Mouse (Mus musculus) neural tube, embryonic 15.5 days (tissue): Measurements from ENCODE around the gene Srgap3. TPM values are rescaled to one million over a fixed set of nuclear protein-coding genes. Genes with fewer than 3 reads are reported as not detected.
"Not testable (repeated sequence)": the region's sequence is repeated elsewhere in the genome, so short reads cannot be mapped to it uniquely, and the experiment has no call there.

Experiments used
- ATAC-seq: fragments of 200-750 bp; cut with Nextera tagmentation; 2 replicates; pipeline ENCODE4 v1.8.0; 2017; ENCODE audit warnings: mild to moderate bottlenecking, moderate TSS enrichment, moderate library complexity; ENCODE audit not compliant: low FRiP score
- H3K27ac ChIP-seq: fragments of 300-500 bp; sonication (generic); replicated peaks from 2 replicates; pipeline ENCODE4 v1.5.1; 2015; ENCODE audit warnings: mild to moderate bottlenecking, inconsistent platforms
- H3K27me3 ChIP-seq: fragments of 300-500 bp; sonication (generic); replicated peaks from 2 replicates; pipeline ENCODE4 v1.6.1; 2015; ENCODE audit warnings: inconsistent platforms
- H3K36me3 ChIP-seq: fragments of 300-500 bp; sonication (generic); 2 replicates; pipeline ENCODE4 v1.6.1; 2015; ENCODE audit warnings: inconsistent platforms
- H3K4me1 ChIP-seq: fragments of 300-500 bp; sonication (generic); 2 replicates; pipeline ENCODE4 v1.6.1; 2015; ENCODE audit warnings: inconsistent platforms
- H3K4me2 ChIP-seq: fragments of 300-500 bp; sonication (generic); 2 replicates; pipeline ENCODE4 v1.6.1; 2015; ENCODE audit warnings: inconsistent platforms, mild to moderate bottlenecking, moderate library complexity
- H3K4me3 ChIP-seq: fragments of 300-500 bp; sonication (generic); replicated peaks from 2 replicates; pipeline ENCODE4 v1.5.1; 2015; ENCODE audit warnings: mild to moderate bottlenecking, inconsistent platforms
- H3K9ac ChIP-seq: fragments of 300-500 bp; sonication (generic); replicated peaks from 2 replicates; pipeline ENCODE4 v1.6.1; 2015; ENCODE audit warnings: mild to moderate bottlenecking, inconsistent platforms
- H3K9me3 ChIP-seq: fragments of 300-500 bp; sonication (generic); replicated peaks from 2 replicates; pipeline ENCODE4 v1.6.1; 2016; ENCODE audit warnings: inconsistent platforms
- WGBS: fragments of 180-500 bp; shearing (Covaris S2); methylation state at CpG from one replicate; pipeline ENCODE4 v1.1.7; 2015; ENCODE audit warnings: mixed read lengths; 5-methylcytosine and 5-hydroxymethylcytosine counted together
- polyA plus RNA-seq: library from polyadenylated mRNA; unstranded; fragments of >200 nt; fragmentation: Nextera tagmentation; extraction: Ambion mirVana; gene quantifications from 2 replicates; pipeline ENCODE4 v1.2.1, GENCODE M21; 2015

The Srgap3 gene
- polyA plus RNA-seq, 1 experiment from 2014 or later, result 26.3 TPM

DNA sequence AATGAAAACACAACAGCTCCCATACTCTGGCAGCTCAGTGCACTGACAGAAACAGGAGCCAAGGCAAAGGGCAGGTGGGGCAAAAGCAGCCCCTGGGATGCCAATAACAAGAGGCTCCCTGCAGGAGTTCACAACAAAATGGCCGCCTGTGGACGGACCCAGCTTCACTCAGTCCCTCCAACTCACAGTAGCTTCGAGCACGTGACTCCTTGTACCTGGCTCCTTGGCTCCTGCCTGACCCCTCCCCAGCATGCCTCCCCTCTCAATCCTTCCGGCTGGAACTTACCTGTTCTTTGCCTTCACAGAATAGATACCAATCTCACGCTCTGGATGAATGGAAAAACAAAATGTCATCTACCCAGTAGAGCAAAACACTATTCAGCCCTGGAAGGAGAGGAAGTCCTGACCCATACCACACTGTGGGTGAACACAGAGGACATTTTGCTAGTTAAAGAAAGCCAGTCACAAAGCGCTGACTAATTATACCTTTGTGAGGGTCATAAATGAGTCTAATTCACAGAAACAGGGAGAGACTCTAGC is 75.8 kb downstream of the Srgap3 start:
- H3K4me3 ChIP-seq, result no peak overlapping the region
- H3K9me3 ChIP-seq, result no peaks in the 10 kb centered on the region
- no peak for ATAC-seq
- peaks cover 19% of the 10 kb centered on the region for H3K4me1 ChIP-seq
- H3K27ac ChIP-seq, result no peak overlapping the region
- no peaks in the 10 kb centered on the region for H3K36me3 ChIP-seq
- WGBS, result 55% methylated on average over 7 of the region's 7 CpGs
- no peak overlapping the region for H3K9ac ChIP-seq
- H3K27me3 ChIP-seq, result no peaks in the 10 kb centered on the region
- no peak overlapping the region for H3K4me2 ChIP-seq

DNA sequence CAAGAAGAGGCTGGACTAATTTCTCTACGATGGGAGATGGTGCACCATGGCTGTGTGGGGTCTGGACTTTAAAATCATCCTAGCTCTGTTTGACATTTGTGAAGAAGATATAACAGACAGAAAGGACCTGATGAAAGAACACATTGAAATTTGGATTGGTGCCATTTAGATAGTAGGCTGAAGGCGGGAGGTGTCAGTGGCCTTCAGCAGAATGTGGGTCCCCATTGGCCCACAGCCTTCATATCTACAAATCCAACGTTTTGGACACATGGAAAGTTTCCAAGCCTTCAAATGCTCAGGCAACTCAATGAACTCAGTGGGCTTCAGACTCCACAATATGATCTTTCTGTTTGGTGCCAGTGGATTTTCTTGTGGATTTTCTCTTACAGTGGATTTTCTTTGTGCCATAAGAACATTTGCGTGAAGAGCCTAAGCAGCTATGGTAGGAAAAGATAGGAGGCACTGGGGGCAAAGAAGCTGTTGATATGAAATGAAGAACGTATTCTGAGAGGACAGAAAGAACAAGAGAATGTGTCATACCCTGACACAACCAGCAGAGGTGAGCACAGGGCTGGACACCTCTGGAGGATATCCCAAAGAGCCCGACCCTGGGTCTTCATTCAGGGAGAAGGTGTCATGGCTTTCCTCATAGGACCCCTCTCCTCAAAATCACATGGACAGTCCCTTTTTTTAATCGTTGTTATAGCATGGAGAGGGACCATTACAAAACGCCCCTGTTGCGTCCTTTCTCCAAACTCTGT is 78.7 kb downstream of the Srgap3 start:
- no peak for ATAC-seq
- peaks cover 32% of the 10 kb centered on the region for H3K4me1 ChIP-seq

DNA sequence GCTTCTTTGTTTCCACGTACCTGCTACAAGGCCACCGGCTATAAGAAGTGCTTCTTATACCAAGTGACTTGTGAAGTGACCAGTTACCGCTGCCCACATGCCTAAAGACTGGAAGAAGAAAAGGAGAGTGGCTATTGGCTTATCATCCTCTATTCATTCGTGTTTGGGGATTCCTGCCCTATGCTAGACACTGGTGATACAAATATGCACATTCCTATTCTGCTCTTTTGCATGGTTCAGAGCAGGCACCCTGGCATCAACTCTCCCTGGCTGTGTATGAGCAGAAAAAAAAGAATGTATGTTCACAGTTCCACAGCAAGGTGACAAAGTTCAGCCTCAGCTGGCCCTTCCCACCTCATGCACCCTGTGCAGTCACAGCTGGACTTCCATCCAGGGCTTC is 81.0 kb downstream of the Srgap3 start:
- Histone ChIP-seq H3K27me3 (no peaks in the 10 kb centered on the region), H3K9me3 (no peaks in the 10 kb centered on the region), H3K27ac (0 out of 2 replicates have a peak overlapping the region, but pooled peaks have one; percentile 39), H3K4me2 (no peak overlapping the region), H3K4me1 (peaks cover 38% of the 10 kb centered on the region), H3K36me3 (no peaks in the 10 kb centered on the region), H3K9ac (no peak overlapping the region), H3K4me3 (no peak overlapping the region)
- no peak for ATAC-seq
- WGBS, result 89% methylated on average over 4 of the region's 4 CpGs

More for the DNA sequence above, 78.7 kb downstream of the Srgap3 start:
- Histone ChIP-seq H3K9me3 (no peaks in the 10 kb centered on the region), H3K4me2 (no peak overlapping the region), H3K27me3 (no peaks in the 10 kb centered on the region), H3K4me3 (no peak overlapping the region), H3K27ac (no peak overlapping the region), H3K9ac (no peak overlapping the region), H3K36me3 (no peaks in the 10 kb centered on the region)
- 87% methylated on average over 9 of the region's 9 CpGs for WGBS

DNA sequence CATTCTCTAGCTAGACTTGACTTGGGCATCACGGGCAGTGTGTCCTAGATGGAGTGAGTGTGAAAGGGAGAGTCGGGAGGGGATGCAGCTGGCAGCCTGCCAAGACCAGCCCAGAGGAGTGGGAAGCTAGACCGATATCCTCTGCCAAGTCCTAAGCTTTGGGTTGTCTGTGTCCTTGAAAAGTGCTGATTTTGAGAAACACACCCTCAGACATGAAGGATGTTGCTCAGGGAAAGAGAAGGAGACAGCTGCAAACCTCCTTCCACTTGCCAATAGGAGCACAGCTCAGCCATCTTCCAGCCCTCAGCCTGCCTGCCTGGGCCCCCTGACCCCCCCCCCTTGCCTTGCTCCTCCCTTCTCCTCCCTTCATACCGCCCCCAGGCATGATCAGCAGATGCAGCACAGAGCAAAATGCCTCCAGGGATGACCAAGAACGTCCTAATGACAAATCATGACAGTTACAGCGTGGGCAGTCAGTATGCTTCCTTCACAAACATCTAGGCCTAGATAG is 82.0 kb downstream of the Srgap3 start:
- peak; percentile 25 for ATAC-seq
- WGBS, result 20% methylated on average over 6 of the region's 6 CpGs
- Histone ChIP-seq H3K4me1 (peaks cover 36% of the 10 kb centered on the region), H3K4me3 (no peak overlapping the region), H3K27me3 (no peaks in the 10 kb centered on the region), H3K4me2 (no peak overlapping the region), H3K9ac (no peak overlapping the region), H3K9me3 (no peaks in the 10 kb centered on the region), H3K36me3 (no peaks in the 10 kb centered on the region), H3K27ac (peak overlapping the region; percentile 39)

DNA sequence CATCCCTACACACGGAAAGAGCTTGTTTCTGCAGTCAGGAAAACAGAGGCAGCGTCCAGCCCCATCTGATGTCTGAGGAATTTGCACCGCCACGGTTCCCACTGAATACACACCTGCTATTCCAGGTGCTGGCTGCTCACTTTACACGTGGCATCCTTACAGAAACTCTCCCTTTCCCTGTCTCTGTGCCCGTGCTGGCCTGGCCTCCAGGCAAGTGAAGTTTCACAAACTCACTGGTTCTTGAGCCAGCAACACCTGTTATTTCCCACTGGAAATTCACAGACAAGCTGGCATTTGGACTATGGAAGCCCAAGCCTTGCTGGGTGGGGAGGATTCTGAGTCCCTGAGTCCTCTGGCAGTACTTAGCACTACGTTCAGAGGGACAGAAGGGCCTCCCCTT is 84.6 kb downstream of the Srgap3 start:
- Histone ChIP-seq H3K36me3 (no peaks in the 10 kb centered on the region), H3K9me3 (no peaks in the 10 kb centered on the region), H3K4me2 (no peak overlapping the region), H3K4me1 (peaks cover 40% of the 10 kb centered on the region), H3K9ac (no peak overlapping the region), H3K27me3 (no peaks in the 10 kb centered on the region), H3K4me3 (no peak overlapping the region), H3K27ac (no peak overlapping the region)
- 87% methylated on average over 7 of the region's 7 CpGs for WGBS
- no peak for ATAC-seq

DNA sequence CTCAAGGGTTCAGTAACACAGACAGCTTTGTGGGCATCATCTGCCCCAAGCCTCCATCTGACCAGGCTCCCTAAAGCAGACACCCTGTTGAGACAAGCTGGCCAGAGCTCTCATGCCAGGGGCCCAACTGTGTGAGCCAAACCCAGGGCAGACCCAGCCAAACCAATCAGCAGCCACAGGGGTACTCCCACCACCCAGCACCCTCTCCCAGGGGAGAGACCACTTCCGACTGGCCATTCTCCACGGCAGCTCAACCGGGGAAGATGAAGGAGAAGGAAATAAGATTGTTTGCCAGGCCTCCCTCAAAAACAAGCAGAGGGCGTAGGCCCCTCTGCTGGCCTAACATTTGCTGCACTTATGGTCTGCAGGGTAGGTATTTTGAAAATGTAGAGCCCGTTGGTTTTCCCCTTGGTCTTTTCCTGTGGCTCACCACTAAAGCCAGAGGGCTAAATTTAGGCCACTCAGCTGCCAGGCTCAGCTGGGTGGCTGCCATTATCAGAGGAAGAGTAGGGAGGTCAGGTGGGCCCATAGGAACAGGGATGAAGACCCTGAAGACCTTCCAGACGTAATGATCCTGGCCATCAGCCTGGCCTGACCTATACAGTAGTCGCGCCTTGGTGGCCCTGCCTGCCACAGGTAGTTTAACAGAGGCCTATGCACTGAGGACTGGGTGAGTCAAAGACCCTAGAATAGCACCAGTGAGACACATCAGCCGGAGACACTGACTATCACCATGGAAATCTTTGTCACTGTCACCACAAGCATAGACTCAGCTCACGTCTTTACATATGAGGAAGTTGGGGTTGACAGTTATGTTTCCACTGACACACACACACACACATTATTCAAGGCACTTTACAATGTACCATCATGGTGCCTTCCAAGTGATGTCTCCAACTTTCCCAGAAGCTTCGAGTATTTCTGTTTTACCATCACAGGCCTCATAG is 85.4 kb downstream of the Srgap3 start:
- Histone ChIP-seq H3K4me2 (no peak overlapping the region), H3K27me3 (no peaks in the 10 kb centered on the region), H3K4me3 (no peak overlapping the region), H3K9ac (no peak overlapping the region), H3K9me3 (no peaks in the 10 kb centered on the region), H3K27ac (no peak overlapping the region), H3K4me1 (peaks cover 48% of the 10 kb centered on the region), H3K36me3 (no peaks in the 10 kb centered on the region)
- 75% methylated on average over 11 of the region's 11 CpGs for WGBS
- no peak for ATAC-seq

DNA sequence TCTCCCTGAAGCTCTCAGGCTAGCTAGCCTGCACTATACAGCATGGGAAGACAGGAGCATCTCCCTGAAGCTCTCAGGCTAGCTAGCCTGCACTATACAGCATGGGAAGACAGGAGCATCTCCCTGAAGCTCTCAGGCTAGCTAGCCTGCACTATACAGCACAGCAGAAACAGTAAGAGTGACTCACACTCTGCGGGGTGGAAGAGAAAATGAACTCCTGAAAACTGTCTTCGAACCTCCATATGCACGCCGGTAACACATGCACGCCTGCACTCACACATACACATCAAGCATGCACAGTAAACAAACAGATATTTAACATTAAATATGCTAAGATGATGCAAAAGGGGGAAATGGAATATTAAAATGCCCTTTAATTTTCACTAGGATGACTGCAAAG is 86.8 kb downstream of the Srgap3 start:
- H3K4me1 ChIP-seq, result peaks cover 41% of the 10 kb centered on the region
- H3K9ac ChIP-seq, H3K36me3 ChIP-seq, H3K27me3 ChIP-seq, H3K27ac ChIP-seq, H3K9me3 ChIP-seq, H3K4me3 ChIP-seq, ATAC-seq, H3K4me2 ChIP-seq: not testable (repeated sequence)
- WGBS, result 87% methylated on average over 5 of the region's 5 CpGs

DNA sequence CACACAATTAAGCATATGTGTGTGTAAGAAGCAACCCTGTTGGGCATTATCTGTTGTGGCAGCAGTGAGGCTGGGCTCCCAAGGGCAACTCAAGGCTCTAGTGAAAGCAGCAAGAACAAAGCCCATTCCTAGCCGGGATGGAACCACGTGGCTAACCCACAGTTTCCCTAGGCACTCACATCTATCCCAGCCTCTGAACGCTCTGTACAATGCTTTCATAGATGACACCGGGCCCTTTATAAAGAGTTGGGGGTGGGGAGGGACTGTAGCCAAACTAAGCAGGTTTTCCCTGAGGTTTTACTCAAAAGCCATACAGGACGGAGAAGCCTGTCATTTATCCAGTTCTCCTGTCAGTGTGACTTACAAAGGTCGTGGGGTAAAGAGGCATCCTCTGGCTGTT is 90.0 kb downstream of the Srgap3 start:
- Histone ChIP-seq H3K9ac (no peak overlapping the region), H3K36me3 (no peaks in the 10 kb centered on the region), H3K9me3 (no peaks in the 10 kb centered on the region), H3K4me2 (no peak overlapping the region), H3K27ac (0 out of 2 replicates have a peak overlapping the region, but pooled peaks have one; percentile 23), H3K27me3 (no peaks in the 10 kb centered on the region), H3K4me3 (no peak overlapping the region), H3K4me1 (peaks cover 40% of the 10 kb centered on the region)
- 22% methylated on average over 6 of the region's 6 CpGs for WGBS
- ATAC-seq, result 0 out of 2 replicates have a peak, but pooled peaks have one; percentile 51

DNA sequence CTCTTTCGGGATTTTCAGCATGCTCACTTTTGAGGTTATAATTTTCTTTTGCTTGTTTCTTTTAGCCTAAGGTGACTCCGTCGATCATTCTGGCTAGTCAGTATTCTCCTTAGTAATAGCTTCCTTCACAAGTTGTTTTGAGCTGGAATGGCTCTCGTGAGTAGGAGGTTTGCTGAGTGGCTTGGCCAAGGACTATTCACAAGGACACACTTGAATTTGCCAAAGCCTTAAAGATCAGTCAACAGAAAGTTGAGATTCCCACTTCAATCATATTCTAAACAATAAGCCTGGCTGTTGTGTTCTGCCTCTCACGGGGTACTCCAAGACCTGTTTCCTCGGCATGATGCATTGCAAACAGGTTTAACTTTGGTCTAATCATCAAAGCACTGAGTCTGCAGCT is 91.9 kb downstream of the Srgap3 start:
- ATAC-seq, result no peak
- Histone ChIP-seq H3K4me2 (no peak overlapping the region), H3K9me3 (no peaks in the 10 kb centered on the region), H3K4me3 (no peak overlapping the region), H3K36me3 (no peaks in the 10 kb centered on the region), H3K9ac (no peak overlapping the region), H3K27me3 (no peaks in the 10 kb centered on the region), H3K4me1 (peaks cover 47% of the 10 kb centered on the region), H3K27ac (no peak overlapping the region)
- 88% methylated on average over 6 of the region's 6 CpGs for WGBS

DNA sequence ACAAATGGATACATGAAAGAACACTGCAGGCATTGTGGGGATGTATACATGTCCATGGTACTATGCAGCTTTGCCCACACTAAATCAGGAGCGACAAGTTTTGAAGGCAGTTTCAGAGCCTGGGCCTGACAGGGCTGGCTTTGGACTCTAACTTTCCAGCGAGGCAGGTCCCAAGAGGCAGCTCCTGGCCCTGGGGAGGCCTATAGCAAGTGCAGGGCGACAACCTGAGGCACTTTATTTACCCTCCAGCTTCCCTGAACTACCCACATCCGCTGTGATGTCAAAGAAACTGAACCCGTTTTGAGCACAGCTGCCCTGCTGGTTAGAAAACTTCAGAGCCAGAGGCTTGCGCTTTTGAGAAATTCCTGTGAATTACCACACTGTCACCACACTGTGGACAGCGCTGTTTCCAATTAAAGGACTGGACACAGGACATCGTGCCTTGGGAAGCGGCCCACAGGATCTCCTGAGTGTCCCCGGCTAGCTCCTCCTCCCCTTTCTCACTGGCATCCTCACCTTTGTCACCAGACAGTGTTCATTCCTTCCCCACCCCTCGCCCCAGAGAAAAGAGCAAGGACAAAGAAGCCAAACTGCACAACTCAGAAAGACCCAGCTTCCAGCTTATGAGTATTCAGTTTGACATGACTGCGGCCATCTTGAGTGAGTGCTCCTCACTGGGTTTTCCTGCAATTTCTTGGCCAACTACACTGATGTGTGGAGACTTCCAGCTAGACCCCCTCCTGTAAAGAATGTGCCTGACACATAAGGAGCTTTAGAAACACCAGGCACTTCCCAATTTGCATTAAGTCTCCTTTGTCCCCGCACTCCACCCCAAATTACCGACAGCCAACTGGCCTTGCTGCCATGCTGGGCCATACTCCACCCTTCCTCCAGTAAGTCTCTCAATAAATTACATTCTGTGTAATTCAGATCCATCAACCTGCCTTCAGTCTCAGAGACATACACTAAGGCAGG is 94.5 kb downstream of the Srgap3 start:
- Histone ChIP-seq H3K4me1 (peaks cover 56% of the 10 kb centered on the region), H3K27me3 (no peaks in the 10 kb centered on the region), H3K36me3 (no peaks in the 10 kb centered on the region), H3K9ac (no peak overlapping the region), H3K27ac (no peak overlapping the region), H3K4me3 (no peak overlapping the region), H3K4me2 (no peak overlapping the region), H3K9me3 (no peaks in the 10 kb centered on the region)
- no peak for ATAC-seq
- WGBS, result 53% methylated on average over 14 of the region's 14 CpGs

DNA sequence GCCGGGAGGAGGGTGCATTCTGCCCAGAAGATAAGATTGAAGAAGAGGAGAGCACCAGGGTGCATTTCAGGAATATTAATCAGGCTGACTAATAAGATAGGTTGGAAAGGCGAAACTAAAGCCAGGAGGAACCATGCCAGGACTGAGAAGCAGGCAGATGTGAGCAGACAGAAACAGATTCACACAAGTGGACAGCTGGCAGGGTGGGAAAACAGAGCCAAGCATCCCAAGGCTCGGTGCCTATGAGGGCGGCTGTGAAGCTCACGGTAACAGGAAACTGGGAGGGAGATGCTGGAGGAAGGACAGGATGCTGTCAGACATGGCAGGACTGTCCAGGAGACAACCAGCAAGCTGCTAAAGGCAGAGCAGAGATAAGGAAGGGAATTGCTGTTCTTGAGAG is 96.3 kb downstream of the Srgap3 start:
- 58% methylated on average over 5 of the region's 5 CpGs for WGBS
- H3K27me3 ChIP-seq, result no peaks in the 10 kb centered on the region
- ATAC-seq, result no peak
- peaks cover 44% of the 10 kb centered on the region for H3K4me1 ChIP-seq
- H3K9ac ChIP-seq, result no peak overlapping the region
- H3K4me2 ChIP-seq, result no peak overlapping the region
- H3K27ac ChIP-seq, result peak overlapping the region; percentile 52; the same call in 1 of the 2 replicates
- H3K4me3 ChIP-seq, result no peak overlapping the region
- H3K9me3 ChIP-seq, result no peaks in the 10 kb centered on the region
- no peaks in the 10 kb centered on the region for H3K36me3 ChIP-seq
